In genomic region chr14:21991856-21992255, GRCm38 (mm10) we compare ENCODE assay signal across 8 mouse cellular contexts. TPM values are rescaled to one million over a fixed set of nuclear protein-coding genes. Genes with fewer than 3 reads are reported as not detected.
DNase-seq lines count a peak whose midpoint lies in the region; ATAC-seq and TF ChIP-seq lines count a peak whose summit lies in the region.

No protein-coding gene starts in this region.

- H3K27me3 ChIP-seq in forebrain, embryonic 14.5 days (replicated peaks; ENCODE audit: control insufficient read depth, insufficient read depth, low read length): peaks cover 75% of the 10 kb centered on the region
- H3K27me3 ChIP-seq in stomach, embryonic 15.5 days (replicated peaks): no peaks in the 10 kb centered on the region

- no peak for ATAC-seq in forebrain, embryonic 14.5 days
- no peak for ATAC-seq in stomach, embryonic 15.5 days (ENCODE audit: insufficient read depth, low FRiP score, low read depth)
- ATAC-seq in erythroblast, adult 5-6 weeks (replicated peaks; ENCODE audit: low FRiP score, poor library complexity, severe bottlenecking): no peak

- no peak for DNase-seq in lung, adult 2 months
- DNase-seq in lung, adult 18-20 months: no peak
- DNase-seq in forebrain, embryonic 14.5 days (ENCODE audit: low spot score): no peak
- peak; percentile 20 to 62 for DNase-seq in kidney, postnatal 36 days
- DNase-seq in left cerebral cortex, adult 8-10 months (ENCODE audit: low spot score in 2 of 2): no peak
- no peak for DNase-seq in testis, postnatal 14 days (ENCODE audit: low spot score)

- TF ChIP-seq CTCF in lung, adult 2 months (IDR thresholded peaks at IDR 0.05; ENCODE audit: insufficient read depth, low read length): no peak

- peak overlapping the region; percentile 31 for H3K4me3 ChIP-seq in lung, adult 2 months (replicated peaks; ENCODE audit: extremely low read depth, low read depth, low read length)
- 0 out of 2 replicates have a peak overlapping the region, but pooled peaks have one; percentile 66 for H3K4me3 ChIP-seq in forebrain, embryonic 14.5 days (ENCODE audit: low read depth, low read length)
- H3K4me3 ChIP-seq in stomach, embryonic 15.5 days (replicated peaks): peak overlapping the region; percentile 91; the same call in 1 of the 2 replicates

- no peaks in the 10 kb centered on the region for H3K9me3 ChIP-seq in forebrain, embryonic 14.5 days (replicated peaks; ENCODE audit: control insufficient read depth, low read length)
- no peaks in the 10 kb centered on the region for H3K9me3 ChIP-seq in stomach, embryonic 15.5 days

- peak overlapping the region; percentile 92 for H3K4me2 ChIP-seq in forebrain, embryonic 14.5 days (ENCODE audit: low read length)
- peak overlapping the region; percentile 83 for H3K4me2 ChIP-seq in stomach, embryonic 15.5 days

- H3K4me1 ChIP-seq in lung, adult 2 months (ENCODE audit: control insufficient read depth, insufficient read depth, low read length): peaks cover 6% of the 10 kb centered on the region; the same call in 1 of the 2 replicates
- peaks cover 7% of the 10 kb centered on the region; the same call in 1 of the 2 replicates for H3K4me1 ChIP-seq in forebrain, embryonic 14.5 days (ENCODE audit: control insufficient read depth, insufficient read depth, low read length)
- H3K4me1 ChIP-seq in stomach, embryonic 15.5 days: peaks cover 22% of the 10 kb centered on the region

- no peaks in the 10 kb centered on the region for H3K36me3 ChIP-seq in forebrain, embryonic 14.5 days (ENCODE audit: control insufficient read depth, insufficient read depth, low read length)
- no peaks in the 10 kb centered on the region for H3K36me3 ChIP-seq in stomach, embryonic 15.5 days

- no peak for TF ChIP-seq POLR2A in lung, adult 2 months (IDR thresholded peaks at IDR 0.05; ENCODE audit: borderline replicate concordance, extremely low read depth, low read depth, low read length)

- H3K9ac ChIP-seq in forebrain, embryonic 14.5 days (ENCODE audit: low read length): no peak overlapping the region
- no peak overlapping the region for H3K9ac ChIP-seq in stomach, embryonic 15.5 days

- 50% methylated on average over 5 of the region's 5 CpGs for WGBS in lung, adult 2 months
- 12% methylated on average over 5 of the region's 5 CpGs for WGBS in forebrain, embryonic 14.5 days
- 32% methylated on average over 5 of the region's 5 CpGs for WGBS in stomach, embryonic 15.5 days

- H3K27ac ChIP-seq in forebrain, embryonic 14.5 days (ENCODE audit: low read depth, low read length): no peak overlapping the region
- peak overlapping the region; percentile 100 for H3K27ac ChIP-seq in stomach, embryonic 15.5 days

RNA-seq across cellular contexts. Expression of gene Zfp503, which starts 2.5 kb away (rescaled TPM):
- 48.6 and 75.9 TPM in 2 replicates for polyA plus RNA-seq in lung, adult 2 months (2012; rRNA removed)
- polyA plus RNA-seq in forebrain, embryonic 14.5 days (2014; fragmentation: Nextera tagmentation; extraction: Ambion mirVana): 4.4 and 4.6 TPM in 2 replicates
- 21.4 and 21.7 TPM in 2 replicates for polyA plus RNA-seq in stomach, embryonic 15.5 days (2015; fragmentation: Nextera tagmentation; extraction: Ambion mirVana)
- 1 to 10 TPM; 3.7 to 6.1 (median 5.1) TPM for total RNA-seq in left cerebral cortex, adult 8-10 months (2022)
- 0.38 TPM in 1 of 2 replicates, not detected in the other for total RNA-seq in erythroblast, adult 5-6 weeks (2015; ENCODE audit: low replicate concordance)
- 0.60 TPM in 1 of 2 replicates, not detected in the other for total RNA-seq in erythroblast, adult 5-6 weeks (2017; ENCODE audit: low replicate concordance)

RNA-seq across cellular contexts. Expression of gene Lrmda, which starts 27.7 kb away (rescaled TPM):
- polyA plus RNA-seq in lung, adult 2 months (2012; rRNA removed): 1.3 and 1.8 TPM in 2 replicates
- polyA plus RNA-seq in forebrain, embryonic 14.5 days (2014; fragmentation: Nextera tagmentation; extraction: Ambion mirVana): 0.31 TPM in 1 of 2 replicates, not detected in the other
- 0.35 and 0.57 TPM in 2 replicates for polyA plus RNA-seq in stomach, embryonic 15.5 days (2015; fragmentation: Nextera tagmentation; extraction: Ambion mirVana)
- 1 to 10 TPM; 1.2 to 2.4 (median 1.3) TPM for total RNA-seq in left cerebral cortex, adult 8-10 months (2022)
- 2.1 TPM in 1 of 2 replicates, not detected in the other for total RNA-seq in erythroblast, adult 5-6 weeks (2015; ENCODE audit: low replicate concordance)
- total RNA-seq in erythroblast, adult 5-6 weeks (2017; ENCODE audit: low replicate concordance): 1.5 and 16.0 TPM in 2 replicates

Comparison
In these comparisons a context has a peak if more than half of its experiments do, and no peak if none do; other contexts are left out.
1. DNase-seq: peak in kidney, postnatal 36 days (2 of 2); none in lung, adult 2 months (single experiment), lung, adult 18-20 months (0 of 2), forebrain, embryonic 14.5 days (single experiment), left cerebral cortex, adult 8-10 months (0 of 2) and testis, postnatal 14 days (single experiment).
2. H3K4me3 ChIP-seq: peak in every context shown above with its lines; median percentile 91 in stomach, embryonic 15.5 days; 66 in forebrain, embryonic 14.5 days; 31 in lung, adult 2 months.